Mouse (Mus musculus) CH12.LX (cell line): ENCODE measurements around the gene Nrros. TPM values are rescaled to one million over a fixed set of nuclear protein-coding genes. Genes with fewer than 3 reads are reported as not detected.
A peak's percentile ranks its signal among the peaks of the same experiment; 100 is the strongest.

Experiments
- DNase-seq: peaks from one replicate; pipeline ENCODE4 v3.0.0-alpha.2; 2013; ENCODE audit errors: extremely low read depth
- H3K27ac ChIP-seq: 2 replicates; pipeline ENCODE4 v1.5.1; 2012; ENCODE audit warnings: low read depth, mild to moderate bottlenecking, control low read depth, moderate library complexity; ENCODE audit not compliant: insufficient read depth
- H3K27me3 ChIP-seq: replicated peaks from 2 replicates; pipeline ENCODE3; 2012; ENCODE audit warnings: inconsistent platforms
- H3K36me3 ChIP-seq, 2 experiments: replicated peaks in 1 of 2; 2 replicates each; pipeline versions ENCODE3 to v1.6.1; 2012; ENCODE audit warnings: inconsistent platforms in 1 of 2, low read length in 1 of 2, mild to moderate bottlenecking in 1 of 2, mixed read lengths in 1 of 2, moderate library complexity in 1 of 2; ENCODE audit not compliant: control insufficient read depth in 1 of 2, insufficient read depth in 1 of 2
- H3K4me1 ChIP-seq, 2 experiments: 2 replicates each; pipeline ENCODE4 v1.6.1; 2012; ENCODE audit warnings: inconsistent platforms in 1 of 2, moderate library complexity in 1 of 2; ENCODE audit not compliant: insufficient read depth in 2 of 2, control insufficient read depth in 1 of 2
- H3K4me2 ChIP-seq: 2 replicates; pipeline ENCODE4 v1.6.1; 2012; ENCODE audit warnings: low read depth, mild to moderate bottlenecking, control low read depth; ENCODE audit not compliant: poor library complexity, insufficient read depth, severe bottlenecking
- H3K4me3 ChIP-seq, 3 experiments: fragments of 150-350 bp in 1 of 3; sonication (generic) in 1 of 3; replicated peaks in 1 of 3; 2 replicates each; pipeline versions ENCODE3 to v1.5.1; 2011 to 2012; ENCODE audit warnings: low read depth in 2 of 3, low read length in 2 of 3, mild to moderate bottlenecking in 2 of 3, moderate library complexity in 2 of 3, control low read depth in 1 of 3, improper control_type of control experiment in 1 of 3, inconsistent platforms in 1 of 3, mixed read lengths in 1 of 3; ENCODE audit not compliant: poor library complexity in 1 of 3
- H3K79me2 ChIP-seq: replicated peaks from 2 replicates; pipeline ENCODE4 v1.6.1; 2012; ENCODE audit warnings: mild to moderate bottlenecking, moderate library complexity; ENCODE audit not compliant: control insufficient read depth, poor library complexity, insufficient read depth, severe bottlenecking; ENCODE audit errors: extremely low read depth
- H3K9ac ChIP-seq: 2 replicates; pipeline ENCODE4 v1.6.1; 2012; ENCODE audit warnings: low read depth, mild to moderate bottlenecking, control low read depth, moderate library complexity; ENCODE audit not compliant: insufficient read depth
- H3K9me3 ChIP-seq: replicated peaks from 2 replicates; pipeline ENCODE3; 2012; ENCODE audit warnings: low read length, inconsistent platforms, mixed read lengths
- CHD2 ChIP-seq: IDR thresholded peaks from 2 replicates; pipeline ENCODE4 v1.6.1; 2011; ENCODE audit warnings: low read length, improper control_type of control experiment
- CTCF ChIP-seq, 2 experiments: IDR thresholded peaks in 1 of 2; conservative IDR thresholded peaks in 1 of 2; 2 replicates each; pipeline ENCODE4 v1.5.1; 2011 to 2012; ENCODE audit warnings: low read depth in 2 of 2, low read length in 2 of 2, improper control_type of control experiment in 1 of 2, inconsistent platforms in 1 of 2, mild to moderate bottlenecking in 1 of 2, moderate library complexity in 1 of 2
- GABPA ChIP-seq: IDR thresholded peaks from 2 replicates; pipeline ENCODE4 v1.6.1; 2012; ENCODE audit warnings: low read depth, low read length, improper control_type of control experiment, inconsistent platforms; ENCODE audit not compliant: insufficient replicate concordance
- HCFC1 ChIP-seq: IDR thresholded peaks from 2 replicates; pipeline ENCODE4 v1.6.1; 2012; ENCODE audit warnings: low read depth, mild to moderate bottlenecking, inconsistent platforms, low read length, improper control_type of control experiment
- IRF4 ChIP-seq: IDR thresholded peaks from 2 replicates; pipeline ENCODE4 v1.6.1; 2014; ENCODE audit warnings: low read depth, mild to moderate bottlenecking, inconsistent platforms, low read length, improper control_type of control experiment
- MAX ChIP-seq: IDR thresholded peaks from 2 replicates; pipeline ENCODE4 v1.6.1; 2011; ENCODE audit warnings: low read length, improper control_type of control experiment
- MAZ ChIP-seq: IDR thresholded peaks from 2 replicates; pipeline ENCODE4 v1.6.1; 2012; ENCODE audit warnings: low read depth, mild to moderate bottlenecking, inconsistent platforms, low read length, improper control_type of control experiment, moderate library complexity
- MEF2A ChIP-seq: IDR thresholded peaks from 2 replicates; pipeline ENCODE4 v1.6.1; 2014; ENCODE audit warnings: low read depth, mild to moderate bottlenecking, inconsistent platforms, low read length, improper control_type of control experiment, borderline replicate concordance
- MYC ChIP-seq: IDR thresholded peaks from 2 replicates; pipeline ENCODE4 v1.6.1; 2011; ENCODE audit warnings: low read depth, mild to moderate bottlenecking, improper control_type of control experiment, low read length
- NELFE ChIP-seq: IDR thresholded peaks from 2 replicates; pipeline ENCODE4 v1.6.1; 2011; ENCODE audit warnings: low read depth, low read length, improper control_type of control experiment
- PAX5 ChIP-seq: IDR thresholded peaks from 2 replicates; pipeline ENCODE4 v1.6.1; 2012; ENCODE audit warnings: low read length, inconsistent platforms, mixed read lengths
- RAD21 ChIP-seq: IDR thresholded peaks from 2 replicates; pipeline ENCODE4 v1.6.1; 2011; ENCODE audit warnings: low read depth, mild to moderate bottlenecking, low read length, improper control_type of control experiment, moderate library complexity
- ZC3H11A ChIP-seq: IDR thresholded peaks from 2 replicates; pipeline ENCODE4 v1.6.1; 2012; ENCODE audit warnings: low read depth, mild to moderate bottlenecking, inconsistent platforms, low read length, improper control_type of control experiment
- ZKSCAN1 ChIP-seq: IDR thresholded peaks from 2 replicates; pipeline ENCODE4 v1.6.1; 2012; ENCODE audit warnings: low read depth, inconsistent platforms, low read length, improper control_type of control experiment, borderline replicate concordance
- ZNF384 ChIP-seq: IDR thresholded peaks from 2 replicates; pipeline ENCODE4 v1.6.1; 2012; ENCODE audit warnings: low read depth, low read length, improper control_type of control experiment, inconsistent platforms
- dilution Hi-C: fragments of 300-500 bp; cut with MboI; formaldehyde crosslinking; loops from 2 replicates; pipeline ENCODE4 v1.14.3; 2020; ENCODE audit warnings: low sequenced_read_pairs; ENCODE audit not compliant: extremely low pct_unique_long_range_greater_than_20kb, extremely low pct_ligation_motif_present
- in situ Hi-C: fragments of 300-500 bp; cut with MboI; formaldehyde crosslinking; loops from 3 replicates; pipeline ENCODE4 v1.14.3; 2019; ENCODE audit warnings: low sequenced_read_pairs, low pct_ligation_motif_present, low pct_unique_long_range_greater_than_20kb, mixed read lengths
- polyA plus RNA-seq: library from polyadenylated mRNA; unstranded; fragments of >175 nt; gene quantifications from 2 replicates; pipeline ENCODE4 v1.2.1, GENCODE M21; 2012; ENCODE audit warnings: low read depth; ENCODE audit not compliant: insufficient read length
- total RNA-seq, 2 experiments: library from RNA; depleted of rRNA; stranded (reverse); fragments of 300-350 nt in 1 of 2; fragments of >200 nt in 1 of 2; gene quantifications; 2 replicates each; pipeline ENCODE4 v1.2.3; 2012 to 2014

Gene Nrros
- total and polyA plus RNA-seq, 3 experiments = 49.6 to 71.0 (median 64.3) TPM

GRCm38 (mm10) chr16:32108170-32108569, 57.2 kb downstream of the Nrros start:
- H3K36me3 ChIP-seq = peaks cover 18 to 60% of the 10 kb centered on the region in 2 experiments
- H3K4me2 ChIP-seq = no peak overlapping the region
- no peak for DNase-seq
- no peak overlapping the region for H3K27ac ChIP-seq
- no peaks in the 10 kb centered on the region for H3K9me3 ChIP-seq
- TF ChIP-seq CTCF (conservative IDR thresholded peaks at IDR 0.05 in 1 of 2, IDR thresholded peaks at IDR 0.05 in 1 of 2; ENCODE audit: low read depth in 2 of 2, low read length in 2 of 2) (peak in 1 of 2 experiments; percentile 31; a peak in 1 of 4 replicates), RAD21 (peak; percentile 30), ZKSCAN1 (no peak)
- TF ChIP-seq, all 38 proteins: peak for 2
- no peaks in the 10 kb centered on the region for H3K27me3 ChIP-seq
- dilution Hi-C loops = no loop called here
- H3K9ac ChIP-seq = no peak overlapping the region
- H3K4me1 ChIP-seq = peaks cover 2 to 24% of the 10 kb centered on the region in 2 experiments; a peak in 2 of 4 replicates
- no peaks in the 10 kb centered on the region for H3K79me2 ChIP-seq
- no peak overlapping the region for H3K4me3 ChIP-seq
- in situ Hi-C loops = loop anchor here (10.0 kb wide), 1 partner anchor 357 kb away; no protein-coding TSS in a partner anchor

GRCm38 (mm10) chr16:32107342-32108045, 57.9 kb downstream of the Nrros start:
- no peak overlapping the region for H3K9ac ChIP-seq
- dilution Hi-C loops = no loop called here
- H3K27me3 ChIP-seq = no peaks in the 10 kb centered on the region
- in situ Hi-C loops = loop anchor here (10.0 kb wide), 1 partner anchor 357 kb away; no protein-coding TSS in a partner anchor
- H3K27ac ChIP-seq = no peak overlapping the region
- no peak for DNase-seq
- TF ChIP-seq MAX (no peak), PAX5 (no peak), MEF2A (no peak), CHD2 (no peak), MAZ (no peak), MYC (no peak), GABPA (no peak), HCFC1 (no peak), ZC3H11A (no peak), ZNF384 (no peak), NELFE (no peak), IRF4 (no peak)
- H3K79me2 ChIP-seq = no peaks in the 10 kb centered on the region
- no peak overlapping the region for H3K4me2 ChIP-seq
- H3K36me3 ChIP-seq = peaks cover 18 to 66% of the 10 kb centered on the region in 2 experiments
- peaks cover 0 to 18% of the 10 kb centered on the region in 2 experiments; a peak in 2 of 4 replicates for H3K4me1 ChIP-seq
- no peaks in the 10 kb centered on the region for H3K9me3 ChIP-seq
- H3K4me3 ChIP-seq = no peak overlapping the region
